Mouse (Mus musculus) liver, embryonic 11.5 days (tissue): ENCODE measurements around the gene Zbtb7b. TPM values are rescaled to one million over a fixed set of nuclear protein-coding genes. Genes with fewer than 3 reads are reported as not detected.

Experiments
- ATAC-seq: fragments of 200-750 bp; cut with Nextera tagmentation; replicated peaks from 2 replicates; pipeline ENCODE4 v1.8.0; 2017; ENCODE audit warnings: moderate number of reproducible peaks, mild to moderate bottlenecking, moderate TSS enrichment, moderate library complexity; ENCODE audit not compliant: low FRiP score
- DNase-seq: peaks from one replicate; pipeline ENCODE4 v3.0.0-alpha.2; 2017; ENCODE audit warnings: low spot score
- H3K27ac ChIP-seq: fragments of 300-500 bp; sonication (generic); 2 replicates; pipeline ENCODE4 v1.5.1; 2014; ENCODE audit warnings: mild to moderate bottlenecking, low read depth, low read length, control low read depth
- H3K27me3 ChIP-seq: fragments of 300-500 bp; sonication (generic); replicated peaks from 2 replicates; pipeline ENCODE4 v1.6.1; 2014; ENCODE audit warnings: low read length, mixed read lengths; ENCODE audit not compliant: control insufficient read depth, insufficient read depth
- H3K36me3 ChIP-seq: fragments of 300-500 bp; sonication (generic); 2 replicates; pipeline ENCODE4 v1.6.1; 2014; ENCODE audit warnings: mild to moderate bottlenecking, low read length, moderate library complexity, mixed read lengths; ENCODE audit not compliant: control insufficient read depth, insufficient read depth
- H3K4me1 ChIP-seq: fragments of 300-500 bp; sonication (generic); replicated peaks from 2 replicates; pipeline ENCODE4 v1.6.1; 2014; ENCODE audit warnings: low read length, mixed read lengths; ENCODE audit not compliant: control insufficient read depth, insufficient read depth
- H3K4me2 ChIP-seq: fragments of 300-500 bp; sonication (generic); 2 replicates; pipeline ENCODE4 v1.6.1; 2014; ENCODE audit warnings: mild to moderate bottlenecking, control low read depth, moderate library complexity
- H3K4me3 ChIP-seq: fragments of 300-500 bp; sonication (generic); 2 replicates; pipeline ENCODE4 v1.5.1; 2014; ENCODE audit warnings: low read depth, low read length, control low read depth
- H3K9ac ChIP-seq: fragments of 300-500 bp; sonication (generic); 2 replicates; pipeline ENCODE4 v1.6.1; 2014; ENCODE audit warnings: low read depth, low read length, control low read depth
- H3K9me3 ChIP-seq: fragments of 300-500 bp; sonication (generic); 2 replicates; pipeline ENCODE4 v1.6.1; 2016; ENCODE audit warnings: low read length, inconsistent platforms, mixed read lengths; ENCODE audit not compliant: control insufficient read depth
- WGBS: fragments of 180-500 bp; shearing (Covaris S2); extraction: QIAGEN DNeasy Blood & Tissue Kit; methylation state at CpG from one replicate; pipeline ENCODE4 v1.1.7; 2014; 5-methylcytosine and 5-hydroxymethylcytosine counted together
- polyA plus RNA-seq: library from polyadenylated mRNA; unstranded; fragments of >200 nt; fragmentation: Nextera tagmentation; extraction: Ambion mirVana; gene quantifications from 2 replicates; pipeline ENCODE4 v1.2.1, GENCODE M21; 2014

Zbtb7b gene
- polyA plus RNA-seq: 1.5 and 2.1 TPM in 2 replicates

GRCm38 (mm10) chr3:89394006-89394893 is at the start of gene Zbtb7b:
Gene Zbtb7b (minus strand): TSS chr3:89394776.
- WGBS: under 1% methylated on average over 38 of the region's 42 CpGs
- Histone ChIP-seq H3K36me3 (no peaks in the 10 kb centered on the region), H3K4me3 (peak within 1 kb of the TSS; percentile 64), H3K9ac (peak within 1 kb of the TSS; percentile 70), H3K27me3 (no peaks in the 10 kb centered on the region; the same call in 1 of the 2 replicates), H3K4me2 (peak within 1 kb of the TSS; percentile 99), H3K27ac (peak within 1 kb of the TSS; percentile 88), H3K4me1 (peaks cover 38% of the 10 kb centered on the region), H3K9me3 (no peaks in the 10 kb centered on the region)
- peak; percentile 66 for ATAC-seq
- DNase-seq: peak; percentile 81

DNA sequence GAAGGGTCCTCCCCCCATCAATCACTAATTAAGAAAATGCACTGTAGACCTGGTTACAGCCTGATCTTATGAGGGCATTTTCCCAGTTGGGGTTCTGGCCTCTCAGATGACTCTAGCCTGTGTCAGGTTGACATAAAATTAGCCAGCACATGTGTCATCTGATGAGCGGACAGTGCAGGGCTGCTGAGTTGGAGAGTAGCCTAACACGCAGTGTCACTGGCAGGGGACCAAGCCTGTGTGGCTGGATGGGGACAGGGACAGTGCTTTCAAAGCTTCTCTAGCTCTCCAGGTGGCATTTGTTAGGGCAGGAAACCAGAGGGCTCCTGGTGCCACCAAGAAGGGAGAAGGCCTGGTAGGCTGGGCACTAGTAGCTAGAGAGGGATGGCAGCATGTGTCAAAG is 46.1 kb upstream of the Zbtb7b start:
- ATAC-seq: no peak
- DNase-seq: no peak
- peaks cover 8% of the 10 kb centered on the region for H3K4me1 ChIP-seq
- H3K27ac ChIP-seq: no peak overlapping the region
- H3K4me2 ChIP-seq: no peak overlapping the region
- no peaks in the 10 kb centered on the region for H3K27me3 ChIP-seq
- WGBS: 90% methylated on average over 2 of the region's 2 CpGs
- H3K9ac ChIP-seq: no peak overlapping the region
- H3K4me3 ChIP-seq: no peak overlapping the region
- H3K36me3 ChIP-seq: no peaks in the 10 kb centered on the region
- H3K9me3 ChIP-seq: no peaks in the 10 kb centered on the region

GRCm38 (mm10) chr3:89437269-89437668 is 42.7 kb upstream of the Zbtb7b start:
- Histone ChIP-seq H3K4me1 (peaks cover 8% of the 10 kb centered on the region), H3K4me2 (peak overlapping the region; percentile 75), H3K9ac (peak overlapping the region; percentile 60), H3K36me3 (peaks cover 17% of the 10 kb centered on the region), H3K27ac (peak overlapping the region; percentile 33; the same call in 1 of the 2 replicates), H3K27me3 (no peaks in the 10 kb centered on the region), H3K9me3 (no peaks in the 10 kb centered on the region), H3K4me3 (peak overlapping the region; percentile 54)
- 22% methylated on average over 5 of the region's 5 CpGs for WGBS
- ATAC-seq (no peak), DNase-seq (no peak)

- Histone ChIP-seq H3K9me3 (no peaks in the 10 kb centered on the region), H3K4me1 (peaks cover 11% of the 10 kb centered on the region), H3K27ac (peak within 1 kb of the TSS; percentile 33; the same call in 1 of the 2 replicates), H3K36me3 (peaks cover 20% of the 10 kb centered on the region), H3K27me3 (no peaks in the 10 kb centered on the region), H3K4me2 (peak within 1 kb of the TSS; percentile 75), H3K4me3 (peak within 1 kb of the TSS; percentile 54), H3K9ac (peak within 1 kb of the TSS; percentile 60)
- peak; percentile 83 for ATAC-seq
- DNase-seq: peak; percentile 66
- 3% methylated on average over 16 of the region's 16 CpGs for WGBS
Observed at GRCm38 (mm10) chr3:89436176-89437113, 41.9 kb upstream of the Zbtb7b start, which contains the start of gene Pbxip1. Gene Pbxip1 (plus strand): TSS chr3:89436706.

- Histone ChIP-seq H3K4me3 (no peak overlapping the region), H3K27me3 (no peaks in the 10 kb centered on the region), H3K4me1 (peaks cover 20% of the 10 kb centered on the region), H3K9me3 (no peaks in the 10 kb centered on the region), H3K36me3 (peaks cover 20% of the 10 kb centered on the region), H3K9ac (no peak overlapping the region), H3K27ac (no peak overlapping the region), H3K4me2 (no peak overlapping the region)
- ATAC-seq: no peak
- WGBS: 91% methylated on average over 7 of the region's 7 CpGs
- no peak for DNase-seq
Observed at GRCm38 (mm10) chr3:89435041-89435440, 40.5 kb upstream of the Zbtb7b start.

DNA sequence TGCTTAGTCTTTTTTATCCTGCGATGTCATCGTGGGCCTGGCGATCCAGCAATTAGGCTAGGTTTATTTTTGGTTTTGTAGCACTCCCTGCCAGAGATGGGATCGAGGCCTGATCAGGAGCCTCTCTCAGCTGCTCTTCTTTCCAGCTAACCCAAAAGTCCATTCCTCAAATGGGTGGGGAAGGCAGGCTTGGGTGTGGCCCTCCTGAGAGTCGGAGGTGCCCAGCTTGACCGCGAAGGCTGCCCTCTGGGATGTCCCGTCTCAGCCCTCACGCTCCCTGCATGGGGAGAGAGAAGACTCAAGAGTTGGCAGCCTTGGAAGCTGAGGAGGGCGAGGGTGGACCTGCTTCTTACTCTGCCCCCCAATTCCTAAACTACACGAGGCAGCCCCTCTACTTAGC is 40.0 kb upstream of the Zbtb7b start:
- no peak overlapping the region for H3K4me2 ChIP-seq
- H3K4me1 ChIP-seq: peaks cover 20% of the 10 kb centered on the region
- H3K4me3 ChIP-seq: no peak overlapping the region
- 82% methylated on average over 11 of the region's 11 CpGs for WGBS
- H3K27ac ChIP-seq: no peak overlapping the region
- no peaks in the 10 kb centered on the region for H3K9me3 ChIP-seq
- ATAC-seq (no peak), DNase-seq (no peak)
- H3K27me3 ChIP-seq: no peaks in the 10 kb centered on the region
- H3K36me3 ChIP-seq: peaks cover 20% of the 10 kb centered on the region
- no peak overlapping the region for H3K9ac ChIP-seq

GRCm38 (mm10) chr3:89432606-89433005 is 38.0 kb upstream of the Zbtb7b start:
- H3K27me3 ChIP-seq: no peaks in the 10 kb centered on the region
- H3K27ac ChIP-seq: no peak overlapping the region
- H3K4me3 ChIP-seq: no peak overlapping the region
- WGBS: 93% methylated on average over 7 of the region's 8 CpGs
- H3K36me3 ChIP-seq: peaks cover 24% of the 10 kb centered on the region
- DNase-seq (no peak), ATAC-seq (no peak)
- no peaks in the 10 kb centered on the region for H3K9me3 ChIP-seq
- peaks cover 20% of the 10 kb centered on the region for H3K4me1 ChIP-seq
- H3K9ac ChIP-seq: no peak overlapping the region
- H3K4me2 ChIP-seq: no peak overlapping the region
